Mouse (Mus musculus) cerebellum, adult 2 months (tissue): ENCODE data around the gene Agap1.

ENCODE experiments used
- CTCF ChIP-seq: fragments of 200-500 bp; IDR thresholded peaks from 2 replicates; pipeline ENCODE4 v1.5.1; 2011; ENCODE audit warnings: low read depth, mild to moderate bottlenecking, control low read depth, low read length, moderate library complexity, borderline replicate concordance; ENCODE audit not compliant: insufficient read depth
- POLR2A ChIP-seq: fragments of 200-500 bp; IDR thresholded peaks from 2 replicates; pipeline ENCODE4 v1.6.1; 2011; ENCODE audit warnings: low read length, control low read depth, borderline replicate concordance; ENCODE audit not compliant: insufficient read depth

DNA sequence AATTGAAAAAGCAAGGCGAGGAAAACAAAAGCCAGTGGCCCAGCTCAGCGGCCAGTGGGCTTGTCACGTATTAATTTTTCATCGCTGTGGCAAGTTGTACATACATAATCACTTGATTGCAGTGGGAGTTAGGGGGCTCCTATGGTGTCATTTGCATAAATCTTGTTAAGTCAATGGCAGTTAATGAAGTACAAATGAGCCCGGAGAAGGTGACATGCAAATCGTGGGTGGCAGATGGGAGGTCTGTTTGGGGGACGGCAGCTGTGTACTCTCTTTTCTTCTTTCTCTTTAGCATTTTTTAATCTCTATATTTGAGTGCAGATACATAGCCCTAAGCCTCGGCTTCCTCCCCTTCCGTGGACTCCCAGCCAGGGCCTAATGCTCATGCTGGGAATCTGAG, 220.1 kb downstream of the Agap1 start:
- TF ChIP-seq POLR2A (no peak), CTCF (no peak)
